Mouse (Mus musculus) cortical plate, adult 2 months (tissue): ENCODE data around the gene Fads3. TPM values are rescaled to one million over a fixed set of nuclear protein-coding genes. Genes with fewer than 3 reads are reported as not detected.
A peak's percentile ranks its signal among the peaks of the same experiment; 100 is the strongest.

ENCODE experiments used
- H3K27ac ChIP-seq: fragments of 200-500 bp; 2 replicates; pipeline ENCODE4 v1.5.1; 2012; ENCODE audit warnings: low read length, control low read depth, inconsistent platforms; ENCODE audit not compliant: insufficient read depth
- H3K4me1 ChIP-seq: fragments of 200-500 bp; 2 replicates; pipeline ENCODE4 v1.6.1; 2011; ENCODE audit warnings: low read length; ENCODE audit not compliant: control insufficient read depth, insufficient read depth
- H3K4me3 ChIP-seq: fragments of 200-500 bp; 2 replicates; pipeline ENCODE4 v1.5.1; 2011; ENCODE audit warnings: mild to moderate bottlenecking, low read length, control low read depth; ENCODE audit not compliant: insufficient read depth
- CTCF ChIP-seq: fragments of 200-500 bp; IDR thresholded peaks from 2 replicates; pipeline ENCODE4 v1.5.1; 2011; ENCODE audit warnings: mild to moderate bottlenecking, control low read depth, low read length; ENCODE audit not compliant: insufficient read depth; ENCODE audit errors: extremely low read depth
- POLR2A ChIP-seq: fragments of 200-500 bp; IDR thresholded peaks from 2 replicates; pipeline ENCODE4 v1.6.1; 2011; ENCODE audit warnings: mild to moderate bottlenecking, low read length, control low read depth; ENCODE audit not compliant: insufficient read depth; ENCODE audit errors: extremely low read depth
- polyA plus RNA-seq: library from polyadenylated mRNA; depleted of rRNA; stranded (reverse); fragments of >200 nt; gene quantifications from 2 replicates; pipeline ENCODE4 v1.2.3, GENCODE M21; 2012

Fads3 gene
- polyA plus RNA-seq, 1 experiment, result 44.5 TPM

- H3K4me1 ChIP-seq, result no peaks in the 10 kb centered on the region
- TF ChIP-seq POLR2A (no peak), CTCF (peak; percentile 81)
- no peak overlapping the region for H3K27ac ChIP-seq
- H3K4me3 ChIP-seq, result no peak overlapping the region
Measured at GRCm38 (mm10) chr19:10033211-10033973, 8.0 kb upstream of the Fads3 start.

- H3K4me3 ChIP-seq, result no peak overlapping the region
- no peak for TF ChIP-seq POLR2A
- no peak for TF ChIP-seq CTCF
- no peak overlapping the region for H3K27ac ChIP-seq
Measured at GRCm38 (mm10) chr19:10034356-10034755, 7.0 kb upstream of the Fads3 start.

GRCm38 (mm10) chr19:10034785-10035447 is 6.5 kb upstream of the Fads3 start:
- no peak overlapping the region for H3K4me3 ChIP-seq
- TF ChIP-seq POLR2A, result no peak
- TF ChIP-seq CTCF, result peak; percentile 81
- no peak overlapping the region for H3K27ac ChIP-seq
- no peaks in the 10 kb centered on the region for H3K4me1 ChIP-seq

More at GRCm38 (mm10) chr19:10034356-10034755, 7.0 kb upstream of the Fads3 start:
- H3K4me1 ChIP-seq, result no peaks in the 10 kb centered on the region

- H3K4me3 ChIP-seq, result no peak overlapping the region
Measured at GRCm38 (mm10) chr19:10037534-10037933, 3.8 kb upstream of the Fads3 start.

GRCm38 (mm10) chr19:10038364-10038763 is 3.0 kb upstream of the Fads3 start:
- TF ChIP-seq CTCF, result no peak
- no peak for TF ChIP-seq POLR2A
- H3K4me3 ChIP-seq, result no peak overlapping the region
- peaks cover 2% of the 10 kb centered on the region; the same call in 1 of the 2 replicates for H3K4me1 ChIP-seq
- H3K27ac ChIP-seq, result no peak overlapping the region

More at GRCm38 (mm10) chr19:10037534-10037933, 3.8 kb upstream of the Fads3 start:
- TF ChIP-seq POLR2A (no peak), CTCF (no peak)
- Histone ChIP-seq H3K4me1 (no peaks in the 10 kb centered on the region), H3K27ac (no peak overlapping the region)

- H3K27ac ChIP-seq, result no peak overlapping the region
- no peak overlapping the region for H3K4me3 ChIP-seq
- no peak for TF ChIP-seq CTCF
- H3K4me1 ChIP-seq, result peaks cover 2% of the 10 kb centered on the region; the same call in 1 of the 2 replicates
Measured at GRCm38 (mm10) chr19:10038910-10039309, 2.5 kb upstream of the Fads3 start.

GRCm38 (mm10) chr19:10039615-10040014 is 1.8 kb upstream of the Fads3 start:
- TF ChIP-seq POLR2A (no peak), CTCF (0 out of 2 replicates have a peak, but pooled peaks have one; percentile 10)

GRCm38 (mm10) chr19:10040866-10041387 is 442 bp upstream of the Fads3 start:
- Histone ChIP-seq H3K4me3 (peak overlapping the region; percentile 78), H3K27ac (no peak overlapping the region), H3K4me1 (peaks cover 2% of the 10 kb centered on the region; the same call in 1 of the 2 replicates)
- TF ChIP-seq CTCF (no peak), POLR2A (no peak)

More at GRCm38 (mm10) chr19:10039615-10040014, 1.8 kb upstream of the Fads3 start:
- Histone ChIP-seq H3K4me3 (no peak overlapping the region), H3K27ac (no peak overlapping the region), H3K4me1 (peaks cover 2% of the 10 kb centered on the region; the same call in 1 of the 2 replicates)

GRCm38 (mm10) chr19:10042232-10042631 is 863 bp downstream of the Fads3 start:
- H3K4me1 ChIP-seq, result peaks cover 4% of the 10 kb centered on the region; the same call in 1 of the 2 replicates
- H3K4me3 ChIP-seq, result peak overlapping the region; percentile 78
- TF ChIP-seq CTCF (no peak), POLR2A (no peak)
- H3K27ac ChIP-seq, result 0 out of 2 replicates have a peak overlapping the region, but pooled peaks have one; percentile 15
